Mouse (Mus musculus): Measurements from ENCODE around the gene Il5. TPM values are rescaled to one million over a fixed set of nuclear protein-coding genes. Genes with fewer than 3 reads are reported as not detected.

The Il5 gene
- polyA plus RNA-seq, 1 experiment, result not detected

GRCm38 (mm10) chr11:53771001-53771744 is 50.6 kb downstream of the Il5 start:
- DNase-seq (ENCODE audit: low read depth), result no peak

- DNase-seq (ENCODE audit: low read depth), result no peak
These were observed 51.9 kb downstream of the Il5 start for GRCm38 (mm10) chr11:53772536-53772935.

- DNase-seq (ENCODE audit: low read depth), result no peak
These were observed 52.5 kb downstream of the Il5 start, which contains the start of gene Gm17334 for GRCm38 (mm10) chr11:53773087-53773486. TSS of gene Gm17334 (minus strand) at chr11:53773187.

GRCm38 (mm10) chr11:53773641-53774360 is 53.2 kb downstream of the Il5 start:
- no peak for DNase-seq (ENCODE audit: low read depth)

Other genes starting within 250 kb of the Il5 start
- gene Gm9945, start 240.6 kb upstream of the Il5 start, polyA plus RNA-seq (2012; rRNA removed), result not detected in 2 replicates
- gene Sowaha, start 240.5 kb upstream of the Il5 start, polyA plus RNA-seq (2012; rRNA removed), result 0.15 and 0.19 TPM in 2 replicates
- 24.9 and 27.7 TPM in 2 replicates for gene Sept8, start 201.5 kb upstream of the Il5 start, polyA plus RNA-seq (2012; rRNA removed)
- gene Kif3a, start 153.4 kb upstream of the Il5 start, polyA plus RNA-seq (2012; rRNA removed), result 5.9 and 6.4 TPM in 2 replicates
- not detected in 2 replicates for gene Il4, start 102.1 kb upstream of the Il5 start, polyA plus RNA-seq (2012; rRNA removed)
- 0.41 TPM in 1 of 2 replicates, not detected in the other for gene Il13, start 86.1 kb upstream of the Il5 start, polyA plus RNA-seq (2012; rRNA removed)
- 7.4 and 8.7 TPM in 2 replicates for gene Rad50, start 13.5 kb upstream of the Il5 start, polyA plus RNA-seq (2012; rRNA removed)
- gene Irf1, start 49.2 kb downstream of the Il5 start, polyA plus RNA-seq (2012; rRNA removed), result 43.6 and 47.0 TPM in 2 replicates
- gene Gm17334, start 52.4 kb downstream of the Il5 start, polyA plus RNA-seq (2012; rRNA removed), result 0.28 and 0.71 TPM in 2 replicates
- 5.8 and 7.0 TPM in 2 replicates for gene Gm12216, start 138.5 kb downstream of the Il5 start, polyA plus RNA-seq (2012; rRNA removed)
- gene Slc22a5, start 170.9 kb downstream of the Il5 start, polyA plus RNA-seq (2012; rRNA removed), result 41.1 and 58.0 TPM in 2 replicates

Measured in gonadal fat pad, adult 2 months (tissue).